Mouse (Mus musculus): ENCODE data around the gene Dusp2. TPM values are rescaled to one million over a fixed set of nuclear protein-coding genes. Genes with fewer than 3 reads are reported as not detected.

Dusp2 gene
- polyA plus RNA-seq (2014; fragmentation: Illumina TruSeq; extraction: RNeasy Lipid Tissue Mini Kit (QIAGEN cat#74804); ENCODE audit: low read depth, low replicate concordance) = 0.53 TPM

GRCm38 (mm10) chr2:127335767-127336496, at the start of gene Dusp2:
Gene Dusp2 (plus strand): TSS chr2:127336159.

GRCm38 (mm10) chr2:127338416-127338815, 2.5 kb downstream of the Dusp2 start, which contains the start of gene Astl:
Gene Astl (plus strand): TSS chr2:127338639.

GRCm38 (mm10) chr2:127362459-127363281, 26.7 kb downstream of the Dusp2 start, which contains the start of gene Adra2b:
Gene Adra2b (plus strand): TSS chr2:127363208.

Other genes with a start within 250 kb of the Dusp2 start
- gene Ncaph, start 202.2 kb upstream of the Dusp2 start, polyA plus RNA-seq (2014; fragmentation: Illumina TruSeq; extraction: RNeasy Lipid Tissue Mini Kit (QIAGEN cat#74804); ENCODE audit: low read depth, low replicate concordance) = 29.8 TPM
- 1.6 TPM for gene Itpripl1, start 192.7 kb upstream of the Dusp2 start, polyA plus RNA-seq (2014; fragmentation: Illumina TruSeq; extraction: RNeasy Lipid Tissue Mini Kit (QIAGEN cat#74804); ENCODE audit: low read depth, low replicate concordance)
- 23.4 TPM for gene 1810024B03Rik, start 127.9 kb upstream of the Dusp2 start, polyA plus RNA-seq (2014; fragmentation: Illumina TruSeq; extraction: RNeasy Lipid Tissue Mini Kit (QIAGEN cat#74804); ENCODE audit: low read depth, low replicate concordance)
- gene Snrnp200, start 127.8 kb upstream of the Dusp2 start, polyA plus RNA-seq (2014; fragmentation: Illumina TruSeq; extraction: RNeasy Lipid Tissue Mini Kit (QIAGEN cat#74804); ENCODE audit: low read depth, low replicate concordance) = 42.7 TPM
- gene Ciao1, start 88.3 kb upstream of the Dusp2 start, polyA plus RNA-seq (2014; fragmentation: Illumina TruSeq; extraction: RNeasy Lipid Tissue Mini Kit (QIAGEN cat#74804); ENCODE audit: low read depth, low replicate concordance) = 7.2 TPM
- 31.1 TPM for gene Tmem127, start 88.3 kb upstream of the Dusp2 start, polyA plus RNA-seq (2014; fragmentation: Illumina TruSeq; extraction: RNeasy Lipid Tissue Mini Kit (QIAGEN cat#74804); ENCODE audit: low read depth, low replicate concordance)
- gene Stard7, start 65.9 kb upstream of the Dusp2 start, polyA plus RNA-seq (2014; fragmentation: Illumina TruSeq; extraction: RNeasy Lipid Tissue Mini Kit (QIAGEN cat#74804); ENCODE audit: low read depth, low replicate concordance) = 47.1 TPM
- not detected for gene Astl, start 2.5 kb downstream of the Dusp2 start, polyA plus RNA-seq (2014; fragmentation: Illumina TruSeq; extraction: RNeasy Lipid Tissue Mini Kit (QIAGEN cat#74804); ENCODE audit: low read depth, low replicate concordance)
- 0.13 TPM for gene Adra2b, start 27.0 kb downstream of the Dusp2 start, polyA plus RNA-seq (2014; fragmentation: Illumina TruSeq; extraction: RNeasy Lipid Tissue Mini Kit (QIAGEN cat#74804); ENCODE audit: low read depth, low replicate concordance)
- 3.8 TPM for gene Gpat2, start 89.0 kb downstream of the Dusp2 start, polyA plus RNA-seq (2014; fragmentation: Illumina TruSeq; extraction: RNeasy Lipid Tissue Mini Kit (QIAGEN cat#74804); ENCODE audit: low read depth, low replicate concordance)
- gene Fahd2a, start 108.4 kb downstream of the Dusp2 start, polyA plus RNA-seq (2014; fragmentation: Illumina TruSeq; extraction: RNeasy Lipid Tissue Mini Kit (QIAGEN cat#74804); ENCODE audit: low read depth, low replicate concordance) = 13.6 TPM
- 0.73 TPM for gene Kcnip3, start 185.9 kb downstream of the Dusp2 start, polyA plus RNA-seq (2014; fragmentation: Illumina TruSeq; extraction: RNeasy Lipid Tissue Mini Kit (QIAGEN cat#74804); ENCODE audit: low read depth, low replicate concordance)
- gene Prom2, start 205.3 kb downstream of the Dusp2 start, polyA plus RNA-seq (2014; fragmentation: Illumina TruSeq; extraction: RNeasy Lipid Tissue Mini Kit (QIAGEN cat#74804); ENCODE audit: low read depth, low replicate concordance) = 0.17 TPM